Mouse (Mus musculus): Measurements from ENCODE around the gene Rhobtb1. TPM values are rescaled to one million over a fixed set of nuclear protein-coding genes. Genes with fewer than 3 reads are reported as not detected.
A peak's percentile ranks its signal among the peaks of the same experiment; 100 is the strongest.

The Rhobtb1 gene
- polyA plus RNA-seq, 1 experiment from 2014 or later = 14.2 TPM

DNA sequence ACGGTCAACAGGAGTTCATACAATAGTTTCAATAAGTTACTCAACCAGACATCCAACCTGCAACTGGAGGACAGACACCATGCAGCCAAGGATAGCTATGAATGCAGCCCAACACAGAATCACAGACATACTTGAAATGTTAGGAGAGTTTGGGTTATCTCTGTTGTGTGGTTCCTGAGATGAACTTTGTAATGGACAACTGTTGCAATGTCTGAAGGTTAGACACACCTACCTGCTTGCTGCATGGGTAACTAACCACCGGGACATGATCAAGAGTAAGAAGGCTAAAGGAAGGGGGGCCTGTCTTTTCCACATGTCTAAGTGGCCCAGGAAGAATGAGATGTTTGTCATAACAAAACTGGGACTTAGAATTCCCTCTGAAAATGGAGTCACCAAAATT is 24.7 kb upstream of the Rhobtb1 start:
- Histone ChIP-seq H3K4me2 (ENCODE audit: low read length) (no peak overlapping the region), H3K4me1 (replicated peaks; ENCODE audit: control insufficient read depth, insufficient read depth, low read length) (no peaks in the 10 kb centered on the region), H3K36me3 (ENCODE audit: control insufficient read depth, insufficient read depth) (no peaks in the 10 kb centered on the region), H3K4me3 (replicated peaks; ENCODE audit: low read length) (no peak overlapping the region), H3K27me3 (replicated peaks; ENCODE audit: control insufficient read depth, insufficient read depth, low read length) (no peaks in the 10 kb centered on the region), H3K9ac (replicated peaks; ENCODE audit: low read depth, low read length) (no peak overlapping the region), H3K27ac (ENCODE audit: low read length) (no peak overlapping the region), H3K9me3 (ENCODE audit: control insufficient read depth, low read length) (no peaks in the 10 kb centered on the region)
- WGBS = 89% methylated on average over 2 of the region's 2 CpGs
- ATAC-seq = no peak

DNA sequence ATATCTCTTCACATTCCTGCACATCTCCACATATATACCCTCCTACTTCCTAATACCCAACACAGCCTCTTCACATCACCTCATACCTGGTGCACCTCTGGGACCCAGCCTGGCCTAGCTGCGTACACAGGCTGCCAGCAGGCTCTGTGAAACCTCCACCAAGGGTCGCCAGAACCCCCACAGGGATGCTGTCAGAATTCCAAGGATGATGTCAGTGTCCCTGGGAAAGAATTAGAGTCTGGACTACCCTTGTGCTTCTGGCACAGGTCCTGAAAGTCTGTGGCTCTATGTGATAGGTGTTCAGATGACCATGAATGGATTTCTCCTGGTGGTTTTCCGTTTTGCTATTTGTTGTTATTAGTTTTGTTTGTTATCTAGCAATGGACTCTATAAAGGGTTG is 22.7 kb upstream of the Rhobtb1 start:
- Histone ChIP-seq H3K9me3 (ENCODE audit: control insufficient read depth, low read length) (no peaks in the 10 kb centered on the region), H3K4me1 (replicated peaks; ENCODE audit: control insufficient read depth, insufficient read depth, low read length) (no peaks in the 10 kb centered on the region), H3K4me3 (replicated peaks; ENCODE audit: low read length) (no peak overlapping the region), H3K27ac (ENCODE audit: low read length) (no peak overlapping the region), H3K36me3 (ENCODE audit: control insufficient read depth, insufficient read depth) (no peaks in the 10 kb centered on the region), H3K9ac (replicated peaks; ENCODE audit: low read depth, low read length) (no peak overlapping the region), H3K4me2 (ENCODE audit: low read length) (no peak overlapping the region), H3K27me3 (replicated peaks; ENCODE audit: control insufficient read depth, insufficient read depth, low read length) (no peaks in the 10 kb centered on the region)
- WGBS = 69% methylated on average over 3 of the region's 3 CpGs
- no peak for ATAC-seq

DNA sequence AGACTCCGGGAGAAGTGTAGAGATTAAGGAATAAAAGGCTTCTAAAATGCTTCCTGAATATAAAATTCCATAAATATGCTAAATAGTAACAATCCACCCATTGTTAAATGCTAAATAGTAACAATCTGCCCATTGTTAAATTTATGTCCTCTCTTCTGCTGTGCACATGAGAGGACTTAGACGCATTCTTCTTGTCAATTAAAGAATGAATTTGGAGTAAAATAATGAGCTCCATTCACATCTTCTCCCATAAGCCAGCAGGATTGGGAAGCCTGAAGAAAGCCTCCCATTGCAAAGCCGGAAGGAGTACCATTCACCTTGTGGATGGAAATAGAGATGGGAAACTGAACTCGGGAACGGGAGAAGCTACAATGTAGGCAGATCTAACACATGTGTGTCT is 20.6 kb upstream of the Rhobtb1 start:
- Histone ChIP-seq H3K36me3 (ENCODE audit: control insufficient read depth, insufficient read depth) (no peaks in the 10 kb centered on the region), H3K9me3 (ENCODE audit: control insufficient read depth, low read length) (no peaks in the 10 kb centered on the region), H3K4me2 (ENCODE audit: low read length) (no peak overlapping the region), H3K27ac (ENCODE audit: low read length) (no peak overlapping the region; the same call in 1 of the 2 replicates), H3K9ac (replicated peaks; ENCODE audit: low read depth, low read length) (no peak overlapping the region), H3K27me3 (replicated peaks; ENCODE audit: control insufficient read depth, insufficient read depth, low read length) (no peaks in the 10 kb centered on the region), H3K4me1 (replicated peaks; ENCODE audit: control insufficient read depth, insufficient read depth, low read length) (no peaks in the 10 kb centered on the region), H3K4me3 (replicated peaks; ENCODE audit: low read length) (no peak overlapping the region)
- peak; percentile 55 for ATAC-seq
- WGBS = 38% methylated on average over 5 of the region's 5 CpGs

DNA sequence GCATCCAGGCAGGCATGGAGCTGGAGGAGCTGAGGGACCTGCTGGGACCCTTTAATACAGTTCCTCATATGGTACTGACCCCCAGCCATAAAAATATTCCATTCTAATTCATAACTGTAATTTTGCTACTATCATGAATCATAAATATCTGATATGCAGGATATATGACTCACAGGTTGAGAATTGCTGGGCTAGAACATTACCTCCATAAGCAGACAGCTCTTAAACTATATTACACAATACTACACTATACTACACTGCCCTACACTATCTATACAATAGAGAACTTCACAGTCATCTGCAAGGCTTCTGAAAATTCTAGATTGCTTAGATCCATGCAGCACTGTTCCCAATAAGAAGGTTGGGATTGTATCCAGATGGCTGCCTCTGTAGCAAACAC is 16.9 kb upstream of the Rhobtb1 start:
- Histone ChIP-seq H3K36me3 (ENCODE audit: control insufficient read depth, insufficient read depth) (no peaks in the 10 kb centered on the region), H3K9ac (replicated peaks; ENCODE audit: low read depth, low read length) (no peak overlapping the region), H3K4me1 (replicated peaks; ENCODE audit: control insufficient read depth, insufficient read depth, low read length) (no peaks in the 10 kb centered on the region), H3K27me3 (replicated peaks; ENCODE audit: control insufficient read depth, insufficient read depth, low read length) (no peaks in the 10 kb centered on the region), H3K4me2 (ENCODE audit: low read length) (no peak overlapping the region), H3K27ac (ENCODE audit: low read length) (no peak overlapping the region), H3K4me3 (replicated peaks; ENCODE audit: low read length) (no peak overlapping the region), H3K9me3 (ENCODE audit: control insufficient read depth, low read length) (no peaks in the 10 kb centered on the region)
- no peak for ATAC-seq

DNA sequence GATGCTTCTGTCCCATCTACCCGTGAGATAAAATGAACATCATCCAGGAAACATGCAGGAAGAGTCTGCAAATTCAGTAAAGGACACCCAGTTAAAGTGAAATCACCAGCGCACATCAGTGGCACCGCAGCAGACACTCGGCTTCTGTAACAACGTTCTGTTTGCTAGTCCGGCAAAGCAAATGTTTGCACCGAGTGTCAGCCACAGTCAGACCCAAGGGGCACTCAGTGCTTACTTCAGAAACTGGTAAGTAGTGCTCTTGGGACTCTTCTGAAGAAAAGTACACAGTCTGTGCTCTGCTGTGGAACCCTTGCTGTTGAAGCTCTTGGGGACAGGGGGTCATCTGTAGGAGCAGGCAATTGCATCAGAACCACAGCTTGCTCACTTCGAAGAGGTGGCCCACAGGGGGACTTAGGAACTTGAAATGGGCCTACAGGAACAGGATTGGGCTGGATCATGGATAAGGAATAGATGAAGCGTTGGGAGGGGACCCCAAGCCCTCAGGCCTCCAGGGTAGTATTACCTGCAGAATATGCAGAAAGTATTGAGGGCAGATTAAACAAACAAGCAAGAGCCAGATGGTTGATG is 14.9 kb upstream of the Rhobtb1 start:
- Histone ChIP-seq H3K9ac (replicated peaks; ENCODE audit: low read depth, low read length) (no peak overlapping the region), H3K36me3 (ENCODE audit: control insufficient read depth, insufficient read depth) (no peaks in the 10 kb centered on the region), H3K9me3 (ENCODE audit: control insufficient read depth, low read length) (no peaks in the 10 kb centered on the region), H3K27me3 (replicated peaks; ENCODE audit: control insufficient read depth, insufficient read depth, low read length) (no peaks in the 10 kb centered on the region), H3K4me2 (ENCODE audit: low read length) (no peak overlapping the region), H3K27ac (ENCODE audit: low read length) (no peak overlapping the region), H3K4me1 (replicated peaks; ENCODE audit: control insufficient read depth, insufficient read depth, low read length) (no peaks in the 10 kb centered on the region), H3K4me3 (replicated peaks; ENCODE audit: low read length) (no peak overlapping the region)
- no peak for ATAC-seq
- 91% methylated on average over 9 of the region's 9 CpGs for WGBS

DNA sequence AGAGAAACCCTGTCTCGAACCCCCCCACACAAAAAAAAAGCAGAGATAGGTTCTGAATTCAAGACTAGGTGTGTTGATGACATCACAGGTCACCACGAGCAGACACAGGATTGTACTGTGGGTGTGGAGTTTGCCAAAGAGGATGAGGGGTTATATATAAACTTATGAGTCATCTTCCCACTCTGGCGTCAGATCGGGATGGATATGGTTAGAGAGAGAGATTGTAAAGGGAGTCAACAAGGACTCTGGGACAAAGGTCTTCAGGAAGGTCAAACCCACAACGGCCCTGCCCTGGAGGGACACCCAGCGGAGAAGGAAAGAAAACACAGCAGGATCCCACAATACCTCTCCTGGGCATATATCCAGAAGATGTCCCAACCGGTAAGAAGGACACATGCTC is 2.0 kb upstream of the Rhobtb1 start:
- Histone ChIP-seq H3K4me1 (replicated peaks; ENCODE audit: control insufficient read depth, insufficient read depth, low read length) (no peaks in the 10 kb centered on the region), H3K9ac (replicated peaks; ENCODE audit: low read depth, low read length) (no peak overlapping the region), H3K4me2 (ENCODE audit: low read length) (no peak overlapping the region), H3K4me3 (replicated peaks; ENCODE audit: low read length) (no peak overlapping the region), H3K36me3 (ENCODE audit: control insufficient read depth, insufficient read depth) (no peaks in the 10 kb centered on the region), H3K9me3 (ENCODE audit: control insufficient read depth, low read length) (no peaks in the 10 kb centered on the region), H3K27ac (ENCODE audit: low read length) (no peak overlapping the region), H3K27me3 (replicated peaks; ENCODE audit: control insufficient read depth, insufficient read depth, low read length) (no peaks in the 10 kb centered on the region)
- ATAC-seq = no peak
- WGBS = 90% methylated on average over 7 of the region's 7 CpGs

DNA sequence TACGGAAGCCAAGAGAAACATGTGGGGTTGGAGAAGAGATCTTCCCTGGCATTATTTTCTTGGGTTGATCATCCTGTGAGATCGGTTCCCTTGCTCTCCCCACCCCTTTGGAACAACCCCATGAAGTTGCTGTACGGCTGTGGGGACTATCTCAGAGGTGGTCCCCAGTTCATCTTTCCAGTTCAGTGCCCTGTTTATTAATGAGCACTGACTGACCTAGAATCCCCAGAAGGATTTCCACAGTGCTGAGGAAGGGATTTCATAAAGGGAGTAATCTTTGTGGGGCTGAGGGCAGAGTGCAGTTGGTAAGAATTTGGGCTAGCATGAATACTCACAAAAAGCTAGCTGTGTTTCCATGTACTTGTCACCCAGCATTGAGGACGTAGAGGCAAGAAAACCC is 1.7 kb downstream of the Rhobtb1 start:
- no peak overlapping the region for H3K9ac ChIP-seq (replicated peaks; ENCODE audit: low read depth, low read length)
- H3K36me3 ChIP-seq (ENCODE audit: control insufficient read depth, insufficient read depth) = no peaks in the 10 kb centered on the region
- ATAC-seq = no peak
- no peaks in the 10 kb centered on the region for H3K27me3 ChIP-seq (replicated peaks; ENCODE audit: control insufficient read depth, insufficient read depth, low read length)
- H3K9me3 ChIP-seq (ENCODE audit: control insufficient read depth, low read length) = no peaks in the 10 kb centered on the region
- H3K27ac ChIP-seq (ENCODE audit: low read length) = no peak overlapping the region
- no peak overlapping the region for H3K4me2 ChIP-seq (ENCODE audit: low read length)
- WGBS = 75% methylated on average over 4 of the region's 4 CpGs
- H3K4me1 ChIP-seq (replicated peaks; ENCODE audit: control insufficient read depth, insufficient read depth, low read length) = no peaks in the 10 kb centered on the region
- H3K4me3 ChIP-seq (replicated peaks; ENCODE audit: low read length) = no peak overlapping the region

DNA sequence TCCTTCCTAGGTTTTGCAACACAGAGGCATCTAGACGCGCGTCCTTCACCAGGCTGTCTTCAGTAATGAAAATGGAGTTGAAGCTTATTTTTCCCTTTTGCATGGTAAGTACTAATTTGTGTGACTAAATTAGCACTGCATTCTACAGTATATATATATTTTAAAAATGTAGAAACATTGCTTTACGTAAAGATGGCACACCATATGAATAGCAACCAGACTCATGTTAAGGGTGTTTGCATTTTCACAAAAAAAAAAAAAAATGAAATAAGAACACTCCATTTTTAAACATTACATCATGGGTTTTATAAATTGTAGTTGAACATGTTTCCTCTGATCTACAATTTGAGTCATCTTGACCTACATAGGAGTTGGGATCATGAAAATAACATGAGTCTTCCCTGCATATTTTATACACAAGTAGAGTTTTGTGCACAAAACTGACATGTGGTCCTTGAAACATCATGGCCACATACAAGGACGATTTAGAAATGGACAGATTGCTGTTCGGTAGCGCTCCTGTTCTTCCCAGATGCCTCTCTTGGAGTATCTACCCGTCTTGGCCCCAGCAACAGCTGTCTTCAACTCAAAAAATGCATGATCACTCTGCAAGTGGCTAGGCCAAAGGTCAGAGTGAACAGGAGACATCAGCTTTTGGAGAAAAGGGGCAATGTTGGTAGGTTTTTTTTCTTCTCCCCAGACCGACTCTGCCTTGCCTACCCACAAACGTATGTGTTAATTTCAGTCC is 4.4 kb downstream of the Rhobtb1 start:
- Histone ChIP-seq H3K9me3 (ENCODE audit: control insufficient read depth, low read length) (no peaks in the 10 kb centered on the region), H3K4me3 (replicated peaks; ENCODE audit: low read length) (no peak overlapping the region), H3K27me3 (replicated peaks; ENCODE audit: control insufficient read depth, insufficient read depth, low read length) (no peaks in the 10 kb centered on the region), H3K9ac (replicated peaks; ENCODE audit: low read depth, low read length) (no peak overlapping the region), H3K4me2 (ENCODE audit: low read length) (no peak overlapping the region), H3K4me1 (replicated peaks; ENCODE audit: control insufficient read depth, insufficient read depth, low read length) (no peaks in the 10 kb centered on the region), H3K27ac (ENCODE audit: low read length) (no peak overlapping the region), H3K36me3 (ENCODE audit: control insufficient read depth, insufficient read depth) (no peaks in the 10 kb centered on the region)
- 83% methylated on average over 10 of the region's 10 CpGs for WGBS
- ATAC-seq = peak; percentile 28; the same call in 1 of the 2 replicates

DNA sequence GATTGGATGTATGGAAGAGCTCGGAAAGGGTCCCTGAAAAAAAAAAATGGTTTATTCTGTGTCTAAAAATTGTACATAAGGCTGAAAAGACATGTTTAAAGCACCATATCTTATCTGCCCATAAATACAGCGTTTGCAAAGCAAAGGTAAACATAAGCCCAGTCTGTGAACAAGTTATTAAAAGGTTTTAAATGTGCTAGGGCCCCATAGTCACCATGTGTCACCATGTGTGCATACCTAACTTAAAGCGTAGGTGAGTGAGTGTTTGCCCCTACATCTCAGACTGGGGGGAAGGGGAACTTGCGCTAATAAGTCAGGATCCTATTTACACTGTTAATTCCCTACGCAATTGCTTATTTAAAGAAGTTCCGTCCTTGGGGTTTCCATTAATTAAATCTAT is 5.2 kb downstream of the Rhobtb1 start:
- WGBS = 81% methylated on average over 6 of the region's 6 CpGs
- H3K27ac ChIP-seq (ENCODE audit: low read length) = no peak overlapping the region
- no peak overlapping the region for H3K4me3 ChIP-seq (replicated peaks; ENCODE audit: low read length)
- no peaks in the 10 kb centered on the region for H3K9me3 ChIP-seq (ENCODE audit: control insufficient read depth, low read length)
- H3K4me2 ChIP-seq (ENCODE audit: low read length) = no peak overlapping the region
- no peaks in the 10 kb centered on the region for H3K27me3 ChIP-seq (replicated peaks; ENCODE audit: control insufficient read depth, insufficient read depth, low read length)
- no peaks in the 10 kb centered on the region for H3K36me3 ChIP-seq (ENCODE audit: control insufficient read depth, insufficient read depth)
- no peak overlapping the region for H3K9ac ChIP-seq (replicated peaks; ENCODE audit: low read depth, low read length)
- ATAC-seq = no peak
- H3K4me1 ChIP-seq (replicated peaks; ENCODE audit: control insufficient read depth, insufficient read depth, low read length) = no peaks in the 10 kb centered on the region
